Mouse (Mus musculus) small intestine, adult 2 months (tissue): ENCODE results near the gene Wdr54. TPM values are rescaled to one million over a fixed set of nuclear protein-coding genes. Genes with fewer than 3 reads are reported as not detected.
A peak's percentile ranks its signal among the peaks of the same experiment; 100 is the strongest.

ENCODE experiments used
- H3K27ac ChIP-seq: fragments of 200-500 bp; 2 replicates; pipeline ENCODE4 v1.5.1; 2012; ENCODE audit warnings: low read depth, low read length, control low read depth, inconsistent platforms; ENCODE audit not compliant: insufficient read depth
- H3K27me3 ChIP-seq: fragments of 200-500 bp; 2 replicates; pipeline ENCODE4 v1.6.1; 2012; ENCODE audit warnings: mild to moderate bottlenecking, moderate library complexity, low read length, inconsistent platforms; ENCODE audit not compliant: control insufficient read depth, insufficient read depth
- H3K36me3 ChIP-seq: fragments of 200-500 bp; 2 replicates; pipeline ENCODE4 v1.6.1; 2012; ENCODE audit warnings: mild to moderate bottlenecking, low read length, control low read depth, inconsistent platforms; ENCODE audit not compliant: control insufficient read depth, insufficient read depth
- H3K4me1 ChIP-seq: fragments of 200-500 bp; 2 replicates; pipeline ENCODE4 v1.6.1; 2012; ENCODE audit warnings: low read length, inconsistent platforms, mixed read lengths; ENCODE audit not compliant: control insufficient read depth, insufficient read depth, insufficient read length
- H3K4me3 ChIP-seq: fragments of 200-500 bp; 2 replicates; pipeline ENCODE4 v1.5.1; 2012; ENCODE audit warnings: low read depth, mild to moderate bottlenecking, control low read depth, inconsistent platforms, low read length, moderate library complexity
- CTCF ChIP-seq: fragments of 200-500 bp; IDR thresholded peaks from 2 replicates; pipeline ENCODE4 v1.5.1; 2012; ENCODE audit warnings: low read depth, mild to moderate bottlenecking, control low read depth, inconsistent platforms, low read length, moderate library complexity, mixed read lengths; ENCODE audit not compliant: insufficient replicate concordance, insufficient read length; ENCODE audit errors: extremely low read depth
- POLR2A ChIP-seq: fragments of 200-500 bp; IDR thresholded peaks from 2 replicates; pipeline ENCODE4 v1.6.1; 2012; ENCODE audit warnings: low read depth, mild to moderate bottlenecking, control low read depth, inconsistent platforms, low read length, moderate library complexity
- WGBS: fragments of 180-500 bp; shearing (Covaris S2); methylation state at CpG from one replicate; pipeline ENCODE4 v1.1.7; 2018; 5-methylcytosine and 5-hydroxymethylcytosine counted together
- polyA plus RNA-seq: library from polyadenylated mRNA; depleted of rRNA; stranded (reverse); fragments of >200 nt; gene quantifications from 2 replicates; pipeline ENCODE4 v1.2.3, GENCODE M21; 2012; rRNA removed

The Wdr54 gene
- polyA plus RNA-seq, 1 experiment, result 0.90 TPM

GRCm38 (mm10) chr6:83101688-83102556 is 54.3 kb downstream of the Wdr54 start:
- TF ChIP-seq POLR2A (peak; percentile 31; the same call in 1 of the 2 replicates), CTCF (peak; percentile 31; the same call in 1 of the 2 replicates)
- H3K4me3 ChIP-seq, result peak overlapping the region; percentile 86
- H3K27ac ChIP-seq, result peak overlapping the region; percentile 77
- H3K27me3 ChIP-seq, result no peaks in the 10 kb centered on the region
- peaks cover 13% of the 10 kb centered on the region for H3K4me1 ChIP-seq
- peaks cover 3% of the 10 kb centered on the region; the same call in 1 of the 2 replicates for H3K36me3 ChIP-seq
- WGBS, result under 1% methylated on average over 73 of the region's 74 CpGs

DNA sequence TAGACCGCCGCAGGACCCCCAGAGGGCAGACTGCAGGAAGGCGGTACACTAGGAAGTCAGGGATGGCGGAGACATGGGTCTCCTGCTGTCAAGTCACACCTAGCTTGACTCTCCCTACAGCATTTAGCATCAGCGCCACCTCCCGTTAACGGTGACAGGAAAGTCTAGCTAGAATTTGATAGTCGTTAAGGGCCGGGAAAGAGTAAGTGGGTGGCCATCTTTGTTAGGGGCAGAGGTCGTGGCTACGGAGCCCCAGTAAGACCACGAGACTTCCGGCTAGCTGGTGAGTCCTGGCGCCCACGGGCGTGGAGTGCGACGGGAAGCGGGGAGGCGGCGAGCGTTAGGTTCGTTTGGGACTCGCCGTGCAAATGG is 54.9 kb downstream of the Wdr54 start, which contains the start of the genes Ccdc142 and Gm42688:
TSS of gene Ccdc142 (plus strand) at position 286 of the 372 bp plus-strand sequence.
TSS of gene Gm42688 (plus strand) at position 302 of the 372 bp plus-strand sequence.
- TF ChIP-seq CTCF, result peak; percentile 53; the same call in 1 of the 2 replicates
- peak; percentile 47; the same call in 1 of the 2 replicates for TF ChIP-seq POLR2A
- under 1% methylated on average over 25 of the region's 25 CpGs for WGBS

More for the DNA sequence above, 54.9 kb downstream of the Wdr54 start, which contains the start of the genes Ccdc142 and Gm42688:
- H3K27ac ChIP-seq, result peak within 1 kb of the TSS; percentile 77
- H3K27me3 ChIP-seq, result no peaks in the 10 kb centered on the region
- H3K4me3 ChIP-seq, result peak within 1 kb of the TSS; percentile 86
- H3K4me1 ChIP-seq, result peaks cover 13% of the 10 kb centered on the region
- H3K36me3 ChIP-seq, result peaks cover 2% of the 10 kb centered on the region; the same call in 1 of the 2 replicates

Other genes starting within 250 kb of the Wdr54 start
- gene Sema4f, start 216.6 kb downstream of the Wdr54 start, polyA plus RNA-seq, result 0.29 and 0.34 TPM in 2 replicates
- gene M1ap, start 209.5 kb downstream of the Wdr54 start, polyA plus RNA-seq, result 0.06 and 1.3 TPM in 2 replicates
- gene Dok1, start 122.9 kb downstream of the Wdr54 start, polyA plus RNA-seq, result 2.2 and 6.1 TPM in 2 replicates
- 1.4 and 2.5 TPM in 2 replicates for gene Loxl3, start 122.2 kb downstream of the Wdr54 start, polyA plus RNA-seq
- 392 and 694 TPM in 2 replicates for gene Aup1, start 101.9 kb downstream of the Wdr54 start, polyA plus RNA-seq
- 15.0 and 24.3 TPM in 2 replicates for gene Htra2, start 101.1 kb downstream of the Wdr54 start, polyA plus RNA-seq
- gene Dqx1, start 98.6 kb downstream of the Wdr54 start, polyA plus RNA-seq, result 22.1 and 48.6 TPM in 2 replicates
- gene Tlx2, start 86.1 kb downstream of the Wdr54 start, polyA plus RNA-seq, result 3.5 and 4.9 TPM in 2 replicates
- 6.4 and 9.9 TPM in 2 replicates for gene Pcgf1, start 78.5 kb downstream of the Wdr54 start, polyA plus RNA-seq
- 0.42 and 0.91 TPM in 2 replicates for gene Lbx2, start 70.0 kb downstream of the Wdr54 start, polyA plus RNA-seq
- 4.9 and 7.5 TPM in 2 replicates for gene Ccdc142, start 54.8 kb downstream of the Wdr54 start, polyA plus RNA-seq
- gene Gm42688, start 54.8 kb downstream of the Wdr54 start, polyA plus RNA-seq, result 3.2 and 4.2 TPM in 2 replicates
- 73.8 and 82.0 TPM in 2 replicates for gene Mrpl53, start 47.4 kb downstream of the Wdr54 start, polyA plus RNA-seq
- 34.2 and 45.6 TPM in 2 replicates for gene Mogs, start 40.9 kb downstream of the Wdr54 start, polyA plus RNA-seq
- gene Wbp1, start 34.8 kb downstream of the Wdr54 start, polyA plus RNA-seq, result 91.6 and 183 TPM in 2 replicates
- 30.3 and 70.3 TPM in 2 replicates for gene Ino80b, start 31.0 kb downstream of the Wdr54 start, polyA plus RNA-seq
- 47.3 and 179 TPM in 2 replicates for gene Rtkn, start 20.9 kb downstream of the Wdr54 start, polyA plus RNA-seq
- 0.09 TPM in 1 of 2 replicates, not detected in the other for gene 1700003E16Rik, start within 50 bp of the Wdr54 start, polyA plus RNA-seq
- gene Dctn1, start 9.5 kb upstream of the Wdr54 start, polyA plus RNA-seq, result 77.1 and 168 TPM in 2 replicates
- gene Slc4a5, start 63.4 kb upstream of the Wdr54 start, polyA plus RNA-seq, result 10.0 and 11.4 TPM in 2 replicates
- 2.8 and 3.3 TPM in 2 replicates for gene Mthfd2, start 169.5 kb upstream of the Wdr54 start, polyA plus RNA-seq
- gene Mob1a, start 169.6 kb upstream of the Wdr54 start, polyA plus RNA-seq, result 4.1 and 19.5 TPM in 2 replicates
- 4.4 and 7.3 TPM in 2 replicates for gene Bola3, start 192.8 kb upstream of the Wdr54 start, polyA plus RNA-seq